ENCODE assay signal across 18 mouse cellular contexts in the genomic region with DNA sequence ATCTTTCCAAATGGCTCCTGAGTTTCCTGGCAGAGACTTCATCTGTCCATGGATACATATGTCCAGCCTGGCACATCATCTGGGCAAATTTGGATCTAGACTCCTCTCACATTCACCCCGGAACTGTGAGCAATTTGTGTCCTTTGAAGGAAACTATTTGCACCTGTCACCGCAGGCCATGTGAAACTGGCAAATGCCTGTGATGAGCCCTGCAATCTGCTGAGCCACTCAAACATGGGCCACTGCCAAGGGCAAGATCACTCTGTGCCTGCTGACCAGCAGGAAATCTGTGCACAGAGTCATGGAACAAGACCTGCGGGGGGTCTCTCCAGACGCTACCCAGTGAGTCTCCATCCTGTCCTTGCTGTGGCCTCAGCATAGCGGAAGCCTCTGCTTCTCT. TPM values are rescaled to one million over a fixed set of nuclear protein-coding genes. Genes with fewer than 3 reads are reported as not detected.
DNase-seq lines count a peak whose midpoint lies in the region; ATAC-seq and TF ChIP-seq lines count a peak whose summit lies in the region.
"Had no signal": no experiment of that assay in that cellular context is flagged by ENCODE, and none has a peak within 500 bp of the region (broad histone marks: within the 10 kb centered on the region; RNA-seq: fewer than 3 reads in every experiment).

No protein-coding gene starts in this region.

- H3K4me2 ChIP-seq in hindbrain, postnatal 0 days (ENCODE audit: low read depth, low read length): no peak overlapping the region
- H3K4me2 ChIP-seq in myocyte (ENCODE audit: low read depth): peak overlapping the region; percentile 35
- H3K4me2 ChIP-seq: liver, embryonic 12.5 days; midbrain, embryonic 13.5 days; neural tube, embryonic 13.5 days had no signal

- H3K4me1 ChIP-seq in hindbrain, postnatal 0 days (ENCODE audit: insufficient read depth, low read length): peaks cover 3% of the 10 kb centered on the region; the same call in 1 of the 2 replicates
- 0 out of 2 replicates have a peak, but pooled peaks cover 3% of the 10 kb centered on the region for H3K4me1 ChIP-seq in hindbrain, embryonic 10.5 days (replicated peaks)
- H3K4me1 ChIP-seq: liver, embryonic 12.5 days had no signal

- WGBS in hindbrain, postnatal 0 days: 52% methylated on average over 5 of the region's 5 CpGs
- WGBS in hindbrain, embryonic 10.5 days: 82% methylated on average over 5 of the region's 5 CpGs

- DNase-seq in hindbrain, postnatal 0 days (ENCODE audit: low spot score): peak; percentile 60
- DNase-seq in hindbrain, embryonic 10.5 days (ENCODE audit: low spot score): no peak
- DNase-seq in adrenal gland, postnatal 25 days: peak; percentile 56
- peak; percentile 95 for DNase-seq in cerebellum, adult 9-11 months
- no peak for DNase-seq in right cerebral cortex, postnatal 4 days
- DNase-seq in left cerebral cortex, adult 11 months (ENCODE audit: low spot score): no peak
- DNase-seq: heart, adult 11 months; heart, postnatal 36 days; kidney, adult 2 months; kidney, postnatal 4 days; lung, postnatal 10 days; right cerebral cortex, adult 18-20 months had no signal

- H3K9ac ChIP-seq in hindbrain, postnatal 0 days (replicated peaks; ENCODE audit: low read length): no peak overlapping the region
- H3K9ac ChIP-seq: liver, embryonic 12.5 days; midbrain, embryonic 13.5 days; neural tube, embryonic 13.5 days had no signal

- no peaks in the 10 kb centered on the region for H3K9me3 ChIP-seq in hindbrain, postnatal 0 days (ENCODE audit: low read length)
- H3K9me3 ChIP-seq in hindbrain, embryonic 10.5 days: no peaks in the 10 kb centered on the region
- H3K9me3 ChIP-seq: liver, embryonic 12.5 days; midbrain, embryonic 13.5 days; neural tube, embryonic 13.5 days had no signal

- H3K79me2 ChIP-seq in myocyte (ENCODE audit: control insufficient read depth, insufficient read depth): no peaks in the 10 kb centered on the region

- no peak overlapping the region for H3K27ac ChIP-seq in hindbrain, postnatal 0 days
- no peak overlapping the region for H3K27ac ChIP-seq in hindbrain, embryonic 10.5 days
- H3K27ac ChIP-seq: liver, embryonic 12.5 days; midbrain, embryonic 13.5 days; neural tube, embryonic 13.5 days had no signal

- H3K36me3 ChIP-seq in hindbrain, postnatal 0 days (ENCODE audit: insufficient read depth, low read length): no peaks in the 10 kb centered on the region
- H3K36me3 ChIP-seq in hindbrain, embryonic 10.5 days: no peaks in the 10 kb centered on the region
- no peaks in the 10 kb centered on the region for H3K36me3 ChIP-seq in myocyte (ENCODE audit: control insufficient read depth, insufficient read depth)
- H3K36me3 ChIP-seq: liver, embryonic 12.5 days; midbrain, embryonic 13.5 days; neural tube, embryonic 13.5 days had no signal

- ATAC-seq in hindbrain, postnatal 0 days: peak; percentile 39; the same call in 1 of the 2 replicates
- no peak for ATAC-seq in inflammation-experienced regulatory T-cells, adult 6 months
- ATAC-seq: forebrain, embryonic 14.5 days; liver, embryonic 12.5 days; midbrain, embryonic 13.5 days had no signal

- H3K27me3 ChIP-seq in hindbrain, postnatal 0 days (ENCODE audit: insufficient read depth, low read length): no peaks in the 10 kb centered on the region
- no peaks in the 10 kb centered on the region for H3K27me3 ChIP-seq in hindbrain, embryonic 10.5 days (ENCODE audit: insufficient read depth, poor library complexity, severe bottlenecking)
- H3K27me3 ChIP-seq in myocyte (ENCODE audit: control insufficient read depth, insufficient read depth, insufficient read length): no peaks in the 10 kb centered on the region
- H3K27me3 ChIP-seq: midbrain, embryonic 13.5 days had no signal

- no peak overlapping the region for H3K4me3 ChIP-seq in hindbrain, postnatal 0 days (ENCODE audit: low read length)
- no peak overlapping the region for H3K4me3 ChIP-seq in hindbrain, embryonic 10.5 days
- no peak overlapping the region for H3K4me3 ChIP-seq in myocyte
- H3K4me3 ChIP-seq: liver, embryonic 12.5 days; midbrain, embryonic 13.5 days; neural tube, embryonic 13.5 days had no signal

- no peak for TF ChIP-seq CTCF in hindbrain, postnatal 0 days (IDR thresholded peaks at IDR 0.05; ENCODE audit: low read depth)

- H3ac ChIP-seq in myocyte (ENCODE audit: control insufficient read depth, insufficient read length): no peak overlapping the region

- no peak for TF ChIP-seq POLR2A in myocyte (IDR thresholded peaks at IDR 0.05; ENCODE audit: insufficient read length, low read depth)

TF ChIP-seq in myocyte, 11 proteins besides CTCF, POLR2A, EP300 and RAD21:
- TF ChIP-seq POLR2AphosphoS2 (IDR thresholded peaks at IDR 0.05; ENCODE audit: insufficient read length, low read depth) (no peak), USF1 (IDR thresholded peaks at IDR 0.05; ENCODE audit: low read depth) (no peak), TCF3 (IDR thresholded peaks at IDR 0.05; ENCODE audit: insufficient read length, low read depth) (peak; percentile 40), TCF12 (IDR thresholded peaks at IDR 0.05; ENCODE audit: insufficient read depth, poor library complexity, severe bottlenecking) (peak; percentile 71), MYOD1 (IDR thresholded peaks at IDR 0.05; ENCODE audit: control insufficient read depth in 1 of 3, insufficient read length in 2 of 3, low read depth in 2 of 3) (peak; percentile 18 to 94 (median 92)), REST (IDR thresholded peaks at IDR 0.05; ENCODE audit: insufficient read depth, insufficient read length) (no peak), E2F4 (IDR thresholded peaks at IDR 0.05; ENCODE audit: insufficient read depth) (no peak), MYOG (IDR thresholded peaks at IDR 0.05; ENCODE audit: control insufficient read depth in 1 of 3, insufficient read depth in 1 of 3, insufficient read length in 2 of 3, low read depth in 2 of 3) (peak; percentile 77 to 94 (median 88)), MAX (IDR thresholded peaks at IDR 0.05; ENCODE audit: low read depth) (no peak), CEBPB (IDR thresholded peaks at IDR 0.05; ENCODE audit: insufficient read depth, poor library complexity, severe bottlenecking) (peak; percentile 17; the same call in 1 of the 2 replicates), SRF (IDR thresholded peaks at IDR 0.05; ENCODE audit: control insufficient read depth, insufficient read length, low read depth) (no peak)

RNA-seq across cellular contexts. Expression of gene Pdia6, which starts 41.3 kb away (rescaled TPM):
- 76.3 and 99.2 TPM in 2 replicates for total RNA-seq in hindbrain, postnatal 0 days (2014; rRNA removed)
- polyA plus RNA-seq in hindbrain, postnatal 0 days (2015; fragmentation: Nextera tagmentation; extraction: Ambion mirVana): 194 and 201 TPM in 2 replicates
- polyA plus RNA-seq in hindbrain, embryonic 10.5 days (2016; fragmentation: Nextera tagmentation; extraction: Ambion mirVana): 501 and 623 TPM in 2 replicates
- 156 TPM in 2 replicates for total RNA-seq in adrenal gland, postnatal 25 days (2021)
- 135 TPM for polyA plus RNA-seq in myocyte (2012; fragmentation: generic; extraction: Trizol)
- polyA plus RNA-seq in inflammation-experienced regulatory T-cells, adult 6 months (2017; shearing (Covaris generic)): 100 to 1,000 TPM; 186 to 215 (median 194) TPM

RNA-seq across cellular contexts. Expression of gene Kcnf1, which starts 48.3 kb away (rescaled TPM):
- 8.9 and 10.5 TPM in 2 replicates for total RNA-seq in hindbrain, postnatal 0 days (2014; rRNA removed)
- 3.0 and 3.3 TPM in 2 replicates for polyA plus RNA-seq in hindbrain, postnatal 0 days (2015; fragmentation: Nextera tagmentation; extraction: Ambion mirVana)
- 0.31 and 0.58 TPM in 2 replicates for polyA plus RNA-seq in hindbrain, embryonic 10.5 days (2016; fragmentation: Nextera tagmentation; extraction: Ambion mirVana)
- total RNA-seq in adrenal gland, postnatal 25 days (2021): 0.21 and 0.57 TPM in 2 replicates
- 1.7 TPM for polyA plus RNA-seq in myocyte (2012; fragmentation: generic; extraction: Trizol)
- 1 to 10 TPM in 2 of 3 experiments, not detected in 1; 2.6 to 3.7 TPM for polyA plus RNA-seq in inflammation-experienced regulatory T-cells, adult 6 months (2017; shearing (Covaris generic))
- total RNA-seq: heart, postnatal 36 days had no signal

Comparison
In these comparisons a context has a peak if more than half of its experiments do, and no peak if none do; other contexts are left out.
1. DNase-seq: peak in hindbrain, postnatal 0 days (single experiment), adrenal gland, postnatal 25 days (single experiment) and cerebellum, adult 9-11 months (single experiment); none in hindbrain, embryonic 10.5 days (single experiment), right cerebral cortex, postnatal 4 days (single experiment) and left cerebral cortex, adult 11 months (single experiment).